Mouse (Mus musculus): ENCODE results near the gene Gm36079. TPM values are rescaled to one million over a fixed set of nuclear protein-coding genes. Genes with fewer than 3 reads are reported as not detected.
"Not testable (repeated sequence)": the region's sequence is repeated elsewhere in the genome, so short reads cannot be mapped to it uniquely, and the experiment has no call there.

Gm36079 gene
- polyA plus RNA-seq, 1 experiment from 2014 or later, result not detected

- not testable (repeated sequence) for H3K9me3 ChIP-seq (replicated peaks); H3K9ac ChIP-seq; H3K36me3 ChIP-seq; H3K4me1 ChIP-seq; H3K27ac ChIP-seq (replicated peaks); H3K4me3 ChIP-seq (replicated peaks); H3K27me3 ChIP-seq; H3K4me2 ChIP-seq (replicated peaks)
- 3% methylated on average over 6 of the region's 32 CpGs for WGBS
- 0 out of 2 replicates have a peak, but pooled peaks have one; percentile 24 for ATAC-seq (ENCODE audit: insufficient number of reproducible peaks, low FRiP score, low TSS enrichment, low read depth)
Measured at GRCm38 (mm10) chr13:120015348-120016007, 11.3 kb downstream of the Gm36079 start.

DNA sequence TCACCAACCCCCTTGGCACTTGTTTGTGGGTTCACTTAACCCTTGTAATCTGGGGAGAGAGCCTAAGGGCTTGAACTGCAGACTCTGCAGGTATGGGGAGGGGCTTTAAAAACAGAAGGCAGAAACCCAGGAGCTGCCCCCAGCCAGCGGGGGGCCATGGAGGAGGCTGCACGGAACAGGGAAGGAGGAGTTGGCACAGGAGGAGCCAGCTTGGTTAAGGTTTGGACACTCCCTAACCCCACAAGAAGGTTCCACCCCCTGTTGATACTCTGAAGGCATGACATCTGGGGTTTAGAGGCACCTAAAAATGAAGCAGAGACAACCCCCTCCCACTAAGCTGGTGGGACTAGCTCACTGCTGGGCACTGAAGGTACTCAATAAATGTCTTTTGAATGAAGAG is 12.8 kb downstream of the Gm36079 start:
- not testable (repeated sequence) for H3K27me3 ChIP-seq; ATAC-seq (ENCODE audit: insufficient number of reproducible peaks, low FRiP score, low TSS enrichment, low read depth); H3K4me3 ChIP-seq (replicated peaks); H3K36me3 ChIP-seq; H3K9me3 ChIP-seq (replicated peaks); H3K9ac ChIP-seq; H3K4me1 ChIP-seq; H3K4me2 ChIP-seq (replicated peaks); H3K27ac ChIP-seq (replicated peaks)
- WGBS, result no CpG with 5 or more reads among the region's 2 CpGs

DNA sequence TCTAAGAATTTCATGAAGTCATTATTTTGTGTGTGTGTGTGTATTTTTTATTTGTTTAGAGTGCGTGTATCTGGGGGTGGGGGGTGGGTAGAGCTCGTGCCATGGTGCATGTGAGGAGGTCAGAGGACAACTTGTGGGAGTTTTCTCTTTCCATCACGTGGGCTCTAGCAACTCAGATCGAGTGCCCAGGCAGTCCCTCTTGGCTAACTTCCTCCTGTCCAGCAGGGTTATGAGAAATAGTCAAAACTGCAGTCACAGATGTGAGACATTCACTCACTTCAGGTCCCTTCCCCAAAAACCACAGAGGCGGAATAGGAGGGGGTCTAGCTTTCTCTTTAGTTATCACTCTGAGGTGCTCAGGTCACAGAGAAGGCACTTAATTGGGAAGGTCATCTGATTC is 13.3 kb downstream of the Gm36079 start:
- not testable (repeated sequence) for H3K27ac ChIP-seq (replicated peaks); H3K9me3 ChIP-seq (replicated peaks); ATAC-seq (ENCODE audit: insufficient number of reproducible peaks, low FRiP score, low TSS enrichment, low read depth); H3K4me1 ChIP-seq; H3K4me3 ChIP-seq (replicated peaks); H3K4me2 ChIP-seq (replicated peaks); H3K27me3 ChIP-seq; H3K36me3 ChIP-seq; H3K9ac ChIP-seq
- WGBS, result no CpG with 5 or more reads among the region's 5 CpGs

DNA sequence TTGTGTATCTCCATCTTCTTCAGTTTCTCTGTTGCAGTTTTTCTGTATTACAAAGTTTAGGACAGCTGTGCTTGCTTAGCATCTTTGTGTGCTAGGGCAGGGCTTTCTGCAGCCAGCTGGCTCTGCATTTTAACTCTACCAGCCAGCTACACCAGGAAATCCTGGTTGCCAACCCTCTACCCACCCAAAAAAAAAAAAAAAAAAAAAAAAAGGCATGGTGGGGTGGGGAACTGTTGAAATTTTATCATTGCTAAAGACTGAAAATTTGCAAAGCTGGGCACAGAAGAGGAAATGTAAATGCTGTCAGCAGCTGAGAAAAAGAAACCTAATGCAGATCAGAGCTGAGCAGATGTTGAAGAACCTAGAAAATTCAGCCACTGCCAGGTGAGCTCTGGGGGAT is 16.7 kb downstream of the Gm36079 start:
- H3K36me3 ChIP-seq; H3K27ac ChIP-seq (replicated peaks); H3K9me3 ChIP-seq (replicated peaks); H3K9ac ChIP-seq; H3K4me2 ChIP-seq (replicated peaks); H3K4me3 ChIP-seq (replicated peaks); ATAC-seq (ENCODE audit: insufficient number of reproducible peaks, low FRiP score, low TSS enrichment, low read depth); H3K27me3 ChIP-seq; H3K4me1 ChIP-seq: not testable (repeated sequence)

DNA sequence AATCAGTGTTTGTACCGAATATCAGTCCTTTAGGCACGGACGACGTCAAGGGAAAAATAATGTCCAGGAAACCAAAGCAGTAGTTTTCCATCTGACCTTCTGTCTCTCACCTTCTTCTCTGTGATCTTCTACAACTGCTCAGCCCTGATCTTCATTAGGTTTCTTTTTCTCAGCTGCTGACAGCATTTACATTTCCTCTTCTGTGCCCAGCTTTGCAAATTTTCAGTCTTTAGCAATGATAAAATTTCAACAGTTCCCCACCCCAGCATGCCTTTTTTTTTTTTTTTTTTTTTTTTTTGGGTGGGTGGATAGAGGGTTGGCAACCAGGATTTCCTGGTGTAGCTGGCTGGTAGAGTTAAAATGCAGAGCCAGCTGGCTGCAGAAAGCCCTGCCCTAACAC is 27.6 kb downstream of the Gm36079 start:
- H3K9ac ChIP-seq; H3K36me3 ChIP-seq; H3K4me3 ChIP-seq (replicated peaks); H3K4me2 ChIP-seq (replicated peaks); ATAC-seq (ENCODE audit: insufficient number of reproducible peaks, low FRiP score, low TSS enrichment, low read depth); H3K27me3 ChIP-seq; H3K9me3 ChIP-seq (replicated peaks); H3K4me1 ChIP-seq; H3K27ac ChIP-seq (replicated peaks): not testable (repeated sequence)
- no CpG with 5 or more reads among the region's 4 CpGs for WGBS

DNA sequence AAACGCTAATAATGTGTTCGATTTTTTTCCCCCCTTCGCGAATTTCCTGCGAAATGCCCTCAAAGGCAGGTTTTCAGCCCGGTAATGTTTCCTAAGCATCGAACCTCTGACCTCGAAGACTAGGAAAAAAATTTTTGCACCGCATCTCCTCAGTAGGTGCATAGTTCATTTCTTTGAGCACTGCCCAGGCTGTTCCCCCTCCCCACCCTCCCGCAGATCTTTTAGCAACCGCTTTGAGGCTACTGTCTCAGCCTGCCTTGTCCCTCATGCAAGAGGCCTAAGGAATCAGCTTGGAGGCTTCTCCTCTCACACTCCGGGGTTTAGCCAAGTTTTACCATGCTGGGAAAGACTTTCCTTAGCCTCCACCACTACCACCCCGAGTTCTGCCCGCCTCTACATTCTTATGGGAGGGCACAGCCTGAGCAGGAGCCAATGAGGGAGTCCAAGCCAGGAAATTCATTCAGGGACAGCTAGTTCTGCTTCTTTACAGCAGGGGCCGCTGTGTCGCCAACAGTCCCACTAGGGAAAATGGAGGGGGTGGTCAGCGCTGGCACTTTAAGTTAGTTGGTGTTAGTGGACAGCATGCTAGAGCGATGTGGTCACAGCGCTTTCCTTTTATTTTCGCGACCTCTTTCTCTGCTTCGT is 28.2 kb downstream of the Gm36079 start:
- not testable (repeated sequence) for H3K36me3 ChIP-seq; H3K27me3 ChIP-seq; H3K4me2 ChIP-seq (replicated peaks); H3K9me3 ChIP-seq (replicated peaks); H3K27ac ChIP-seq (replicated peaks); H3K9ac ChIP-seq; H3K4me1 ChIP-seq; H3K4me3 ChIP-seq (replicated peaks); ATAC-seq (ENCODE audit: insufficient number of reproducible peaks, low FRiP score, low TSS enrichment, low read depth)
- no CpG with 5 or more reads among the region's 22 CpGs for WGBS

GRCm38 (mm10) chr13:119991917-119992496 is 34.8 kb downstream of the Gm36079 start:
- not testable (repeated sequence) for H3K36me3 ChIP-seq; ATAC-seq (ENCODE audit: insufficient number of reproducible peaks, low FRiP score, low TSS enrichment, low read depth); H3K27me3 ChIP-seq; H3K27ac ChIP-seq (replicated peaks); H3K9ac ChIP-seq; H3K9me3 ChIP-seq (replicated peaks); H3K4me1 ChIP-seq; H3K4me2 ChIP-seq (replicated peaks); H3K4me3 ChIP-seq (replicated peaks)
- no CpG with 5 or more reads among the region's 10 CpGs for WGBS

DNA sequence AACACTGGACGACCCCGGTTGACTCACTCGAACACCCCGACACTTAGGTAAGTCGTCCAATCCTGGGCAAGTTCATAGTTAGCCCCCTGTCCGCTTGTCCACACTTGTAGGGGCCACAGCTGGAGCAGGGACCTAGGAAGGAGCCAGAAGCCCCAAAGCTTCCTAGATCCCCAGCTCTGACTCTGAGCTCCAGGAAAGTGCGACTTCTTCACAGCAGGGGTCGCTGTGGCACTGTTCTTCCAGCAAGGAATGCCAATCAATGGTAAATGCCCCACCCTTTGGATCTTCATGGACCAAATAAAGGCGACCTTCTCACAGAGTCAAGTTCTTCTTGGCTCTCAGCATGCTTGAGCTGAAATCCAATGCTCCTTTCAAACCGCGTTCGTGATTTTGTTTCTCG is 35.5 kb downstream of the Gm36079 start:
- H3K27me3 ChIP-seq; H3K4me2 ChIP-seq (replicated peaks); H3K4me1 ChIP-seq; H3K36me3 ChIP-seq; H3K4me3 ChIP-seq (replicated peaks); H3K27ac ChIP-seq (replicated peaks); H3K9me3 ChIP-seq (replicated peaks); H3K9ac ChIP-seq; ATAC-seq (ENCODE audit: insufficient number of reproducible peaks, low FRiP score, low TSS enrichment, low read depth): not testable (repeated sequence)
- WGBS, result no CpG with 5 or more reads among the region's 13 CpGs

Other genes with a start within 250 kb of the Gm36079 start
- gene Zfp131, start 236.1 kb downstream of the Gm36079 start, polyA plus RNA-seq (2015; fragmentation: Nextera tagmentation; extraction: Ambion mirVana), result 37.4 and 39.9 TPM in 2 replicates
- not detected in 2 replicates for gene AF067063, start 196.8 kb downstream of the Gm36079 start, polyA plus RNA-seq (2015; fragmentation: Nextera tagmentation; extraction: Ambion mirVana)
- gene D13Ertd608e, start 191.0 kb downstream of the Gm36079 start, polyA plus RNA-seq (2015; fragmentation: Nextera tagmentation; extraction: Ambion mirVana), result not detected in 2 replicates
- gene Tcstv1, start 132.2 kb downstream of the Gm36079 start, polyA plus RNA-seq (2015; fragmentation: Nextera tagmentation; extraction: Ambion mirVana), result not detected in 2 replicates
- gene Gm21761, start 97.7 kb downstream of the Gm36079 start, polyA plus RNA-seq (2015; fragmentation: Nextera tagmentation; extraction: Ambion mirVana), result not detected in 2 replicates
- not detected in 2 replicates for gene B020031M17Rik, start 76.2 kb downstream of the Gm36079 start, polyA plus RNA-seq (2015; fragmentation: Nextera tagmentation; extraction: Ambion mirVana)
- gene Gm21188, start 25.2 kb upstream of the Gm36079 start, polyA plus RNA-seq (2015; fragmentation: Nextera tagmentation; extraction: Ambion mirVana), result not detected in 2 replicates
- gene Gm20767, start 113.2 kb upstream of the Gm36079 start, polyA plus RNA-seq (2015; fragmentation: Nextera tagmentation; extraction: Ambion mirVana), result not detected in 2 replicates
- gene Gm21818, start 145.4 kb upstream of the Gm36079 start, polyA plus RNA-seq (2015; fragmentation: Nextera tagmentation; extraction: Ambion mirVana), result not detected in 2 replicates
- not detected in 2 replicates for gene Gm21762, start 188.9 kb upstream of the Gm36079 start, polyA plus RNA-seq (2015; fragmentation: Nextera tagmentation; extraction: Ambion mirVana)
- not detected in 2 replicates for gene Gm21731, start 212.1 kb upstream of the Gm36079 start, polyA plus RNA-seq (2015; fragmentation: Nextera tagmentation; extraction: Ambion mirVana)
- not detected in 2 replicates for gene AF067061, start 236.1 kb upstream of the Gm36079 start, polyA plus RNA-seq (2015; fragmentation: Nextera tagmentation; extraction: Ambion mirVana)

All from embryonic facial prominence, embryonic 15.5 days (tissue).